Mouse (Mus musculus): Measurements from ENCODE around the gene Ccdc121.

- TF ChIP-seq CTCF (IDR thresholded peaks at IDR 0.05; ENCODE audit: borderline replicate concordance, control insufficient read depth, extremely low read depth, insufficient read depth, low read length, poor library complexity) = no peak
- no peak for TF ChIP-seq POLR2A (IDR thresholded peaks at IDR 0.05; ENCODE audit: control insufficient read depth, extremely low read depth, insufficient read depth, low read length, poor library complexity)
Measured at GRCm38 (mm10) chr1:181503471-181503870, 7.8 kb downstream of the Ccdc121 start.
